Mouse (Mus musculus): ENCODE results near the gene Cd59a.

Gene Cd59a

GRCm38 (mm10) chr2:104135920-104136319, 40.3 kb downstream of the Cd59a start:
- no peak for DNase-seq (ENCODE audit: low read depth, low spot score)

GRCm38 (mm10) chr2:104142140-104142539, 46.5 kb downstream of the Cd59a start:
- DNase-seq (ENCODE audit: low read depth, low spot score): no peak

GRCm38 (mm10) chr2:104144004-104144403, 48.4 kb downstream of the Cd59a start:
- DNase-seq (ENCODE audit: low read depth, low spot score): no peak

- DNase-seq (ENCODE audit: low read depth, low spot score): no peak
These were observed 50.4 kb downstream of the Cd59a start for GRCm38 (mm10) chr2:104145983-104146382.

GRCm38 (mm10) chr2:104147910-104148561, 52.4 kb downstream of the Cd59a start:
- peak; percentile 75 for DNase-seq (ENCODE audit: low read depth, low spot score)

GRCm38 (mm10) chr2:104150608-104151397, 55.2 kb downstream of the Cd59a start:
- peak; percentile 88 for DNase-seq (ENCODE audit: low read depth, low spot score)

GRCm38 (mm10) chr2:104153345-104153744, 57.7 kb downstream of the Cd59a start:
- DNase-seq (ENCODE audit: low read depth, low spot score): no peak

- DNase-seq (ENCODE audit: low read depth, low spot score): no peak
These were observed 58.3 kb downstream of the Cd59a start for GRCm38 (mm10) chr2:104153876-104154275.

GRCm38 (mm10) chr2:104157831-104158230, 62.2 kb downstream of the Cd59a start:
- no peak for DNase-seq (ENCODE audit: low read depth, low spot score)

GRCm38 (mm10) chr2:104163418-104163817, 67.8 kb downstream of the Cd59a start:
- no peak for DNase-seq (ENCODE audit: low read depth, low spot score)

- DNase-seq (ENCODE audit: low read depth, low spot score): no peak
These were observed 68.4 kb downstream of the Cd59a start for GRCm38 (mm10) chr2:104163978-104164487.

Data from skeletal muscle tissue, adult 2 months (tissue).